21 mouse cellular contexts compared by ENCODE assay signal in genomic region chr7:92817886-92818285, GRCm38 (mm10). TPM values are rescaled to one million over a fixed set of nuclear protein-coding genes. Genes with fewer than 3 reads are reported as not detected.
DNase-seq lines count a peak whose midpoint lies in the region; ATAC-seq and TF ChIP-seq lines count a peak whose summit lies in the region.
"Had no signal": no experiment of that assay in that cellular context is flagged by ENCODE, and none has a peak within 500 bp of the region (broad histone marks: within the 10 kb centered on the region; RNA-seq: fewer than 3 reads in every experiment).

No protein-coding gene starts in this region.

- peak; percentile 23; the same call in 1 of the 2 replicates for ATAC-seq in heart, embryonic 16.5 days (replicated peaks; ENCODE audit: extremely low read depth, insufficient read depth, low FRiP score)
- peak; percentile 79 for ATAC-seq in intestine, postnatal 0 days
- no peak for ATAC-seq in hindbrain, postnatal 0 days
- ATAC-seq: forebrain, embryonic 16.5 days had no signal

- TF ChIP-seq POLR2A in spleen, adult 2 months (IDR thresholded peaks at IDR 0.05; ENCODE audit: low read depth, low read length) = no peak

- no peaks in the 10 kb centered on the region for H3K4me1 ChIP-seq in heart, embryonic 16.5 days (ENCODE audit: control insufficient read depth, insufficient read depth, low read length)
- H3K4me1 ChIP-seq in spleen, adult 2 months (ENCODE audit: control insufficient read depth, insufficient read depth, insufficient read length) = peaks cover 19% of the 10 kb centered on the region
- no peaks in the 10 kb centered on the region for H3K4me1 ChIP-seq in intestine, postnatal 0 days (replicated peaks; ENCODE audit: control insufficient read depth, insufficient read depth, low read length)
- no peaks in the 10 kb centered on the region for H3K4me1 ChIP-seq in hindbrain, postnatal 0 days (ENCODE audit: insufficient read depth, low read length)
- H3K4me1 ChIP-seq: neural tube, embryonic 12.5 days had no signal

- H3K4me3 ChIP-seq in heart, embryonic 16.5 days (ENCODE audit: low read length) = no peak overlapping the region
- no peak overlapping the region for H3K4me3 ChIP-seq in spleen, adult 2 months (ENCODE audit: extremely low read depth, insufficient read depth, insufficient read length)
- no peak overlapping the region for H3K4me3 ChIP-seq in intestine, postnatal 0 days (ENCODE audit: low read depth, low read length)
- H3K4me3 ChIP-seq in hindbrain, postnatal 0 days (ENCODE audit: low read length) = no peak overlapping the region
- H3K4me3 ChIP-seq: embryonic facial prominence, embryonic 15.5 days; hindbrain, embryonic 15.5 days; limb, embryonic 13.5 days; liver, embryonic 15.5 days; neural tube, embryonic 12.5 days had no signal

- no peaks in the 10 kb centered on the region for H3K9me3 ChIP-seq in heart, embryonic 16.5 days (replicated peaks; ENCODE audit: control insufficient read depth, low read length)
- H3K9me3 ChIP-seq in intestine, postnatal 0 days (ENCODE audit: control insufficient read depth) = no peaks in the 10 kb centered on the region
- H3K9me3 ChIP-seq in hindbrain, postnatal 0 days (ENCODE audit: low read length) = no peaks in the 10 kb centered on the region
- H3K9me3 ChIP-seq: embryonic facial prominence, embryonic 15.5 days; hindbrain, embryonic 15.5 days; limb, embryonic 13.5 days; liver, embryonic 15.5 days; neural tube, embryonic 12.5 days had no signal

- WGBS in heart, embryonic 16.5 days = 37% methylated on average over 9 of the region's 9 CpGs
- WGBS in spleen, adult 2 months = 63% methylated on average over 9 of the region's 9 CpGs
- WGBS in intestine, postnatal 0 days = 47% methylated on average over 9 of the region's 9 CpGs
- 87% methylated on average over 9 of the region's 9 CpGs for WGBS in hindbrain, postnatal 0 days

- intact Hi-C loops in heart, postnatal 36 days (cut with DNase I) = no loop called here

- H3K4me2 ChIP-seq in heart, embryonic 16.5 days (ENCODE audit: low read depth, low read length) = no peak overlapping the region
- no peak overlapping the region for H3K4me2 ChIP-seq in intestine, postnatal 0 days (replicated peaks; ENCODE audit: low read depth)
- no peak overlapping the region for H3K4me2 ChIP-seq in hindbrain, postnatal 0 days (ENCODE audit: low read depth, low read length)
- H3K4me2 ChIP-seq: embryonic facial prominence, embryonic 15.5 days; hindbrain, embryonic 15.5 days; limb, embryonic 13.5 days; liver, embryonic 15.5 days; neural tube, embryonic 12.5 days had no signal

- H3K9ac ChIP-seq in heart, embryonic 16.5 days (ENCODE audit: low read length) = no peak overlapping the region
- H3K9ac ChIP-seq in intestine, postnatal 0 days (ENCODE audit: low read depth, low read length) = no peak overlapping the region
- no peak overlapping the region for H3K9ac ChIP-seq in hindbrain, postnatal 0 days (replicated peaks; ENCODE audit: low read length)
- H3K9ac ChIP-seq: embryonic facial prominence, embryonic 15.5 days; hindbrain, embryonic 15.5 days; limb, embryonic 13.5 days; liver, embryonic 15.5 days; neural tube, embryonic 12.5 days had no signal

- H3K36me3 ChIP-seq in heart, embryonic 16.5 days (ENCODE audit: control insufficient read depth, insufficient read depth) = no peaks in the 10 kb centered on the region
- no peaks in the 10 kb centered on the region for H3K36me3 ChIP-seq in spleen, adult 2 months (ENCODE audit: control insufficient read depth, insufficient read depth, low read length)
- no peaks in the 10 kb centered on the region for H3K36me3 ChIP-seq in intestine, postnatal 0 days (ENCODE audit: control insufficient read depth, insufficient read depth)
- no peaks in the 10 kb centered on the region for H3K36me3 ChIP-seq in hindbrain, postnatal 0 days (ENCODE audit: insufficient read depth, low read length)
- H3K36me3 ChIP-seq: embryonic facial prominence, embryonic 15.5 days; hindbrain, embryonic 15.5 days; limb, embryonic 13.5 days; liver, embryonic 15.5 days; neural tube, embryonic 12.5 days had no signal

- H3K27me3 ChIP-seq in heart, embryonic 16.5 days (ENCODE audit: control insufficient read depth, insufficient read depth, low read length) = no peaks in the 10 kb centered on the region
- H3K27me3 ChIP-seq in spleen, adult 2 months (ENCODE audit: control insufficient read depth, insufficient read depth, low read length) = no peaks in the 10 kb centered on the region
- no peaks in the 10 kb centered on the region for H3K27me3 ChIP-seq in intestine, postnatal 0 days (replicated peaks; ENCODE audit: control insufficient read depth, insufficient read depth, low read length)
- no peaks in the 10 kb centered on the region for H3K27me3 ChIP-seq in hindbrain, postnatal 0 days (ENCODE audit: insufficient read depth, low read length)
- H3K27me3 ChIP-seq: embryonic facial prominence, embryonic 15.5 days; hindbrain, embryonic 15.5 days; limb, embryonic 13.5 days; liver, embryonic 15.5 days; neural tube, embryonic 12.5 days had no signal

- no peak for TF ChIP-seq CTCF in spleen, adult 2 months (IDR thresholded peaks at IDR 0.05; ENCODE audit: extremely low read depth, insufficient read depth, insufficient read length, insufficient replicate concordance)
- TF ChIP-seq CTCF in intestine, postnatal 0 days (IDR thresholded peaks at IDR 0.05; ENCODE audit: low read depth) = no peak
- no peak for TF ChIP-seq CTCF in hindbrain, postnatal 0 days (IDR thresholded peaks at IDR 0.05; ENCODE audit: low read depth)

- H3K27ac ChIP-seq in heart, embryonic 16.5 days (ENCODE audit: low read length) = no peak overlapping the region
- H3K27ac ChIP-seq in spleen, adult 2 months (ENCODE audit: insufficient read depth, low read length) = peak overlapping the region; percentile 31
- peak overlapping the region; percentile 78 for H3K27ac ChIP-seq in intestine, postnatal 0 days (ENCODE audit: low read depth, low read length)
- H3K27ac ChIP-seq in hindbrain, postnatal 0 days = no peak overlapping the region
- H3K27ac ChIP-seq: embryonic facial prominence, embryonic 15.5 days; hindbrain, embryonic 15.5 days; limb, embryonic 13.5 days; liver, embryonic 15.5 days; neural tube, embryonic 12.5 days had no signal

- DNase-seq in heart, postnatal 36 days = no peak
- peak; percentile 15 to 31 for DNase-seq in spleen, adult 2 months (ENCODE audit: low read depth in 1 of 2, low spot score in 2 of 2)
- no peak for DNase-seq in spleen, postnatal 4 days (ENCODE audit: low spot score in 2 of 2)
- no peak for DNase-seq in thymus, adult 18-20 months
- DNase-seq in hindbrain, postnatal 0 days (ENCODE audit: low spot score) = no peak
- DNase-seq: adrenal gland, postnatal 36 days; cerebellum, adult 9-10 months; kidney, adult 11 months; kidney, postnatal 4 days; lung, postnatal 4 days; midbrain, embryonic 14.5 days; right cerebral cortex, postnatal 14 days; thymus, postnatal 14 days had no signal

RNA-seq across cellular contexts. Expression of gene Ddias, which starts 56.2 kb away (rescaled TPM):
- 8.4 and 9.0 TPM in 2 replicates for polyA plus RNA-seq in heart, embryonic 16.5 days (2015; fragmentation: Nextera tagmentation; extraction: Ambion mirVana)
- 1 to 10 TPM in 1 of 2 experiments, under 1 TPM in 1; 0.46 to 1.1 TPM for total RNA-seq in heart, postnatal 36 days (2021)
- 0.09 and 0.28 TPM in 2 replicates for polyA plus RNA-seq in spleen, adult 2 months (2012; rRNA removed)
- 2.6 and 2.8 TPM in 2 replicates for polyA plus RNA-seq in intestine, postnatal 0 days (2015; fragmentation: Nextera tagmentation; extraction: Ambion mirVana)
- 1.4 and 1.8 TPM in 2 replicates for total RNA-seq in hindbrain, postnatal 0 days (2014; rRNA removed)
- 3.5 and 3.8 TPM in 2 replicates for polyA plus RNA-seq in hindbrain, postnatal 0 days (2015; fragmentation: Nextera tagmentation; extraction: Ambion mirVana)

RNA-seq across cellular contexts. Expression of gene Prcp, which starts 56.4 kb away (rescaled TPM):
- polyA plus RNA-seq in heart, embryonic 16.5 days (2015; fragmentation: Nextera tagmentation; extraction: Ambion mirVana) = 19.2 and 20.9 TPM in 2 replicates
- 10 to 100 TPM; 13.6 to 19.3 TPM for total RNA-seq in heart, postnatal 36 days (2021)
- 26.8 and 30.3 TPM in 2 replicates for polyA plus RNA-seq in spleen, adult 2 months (2012; rRNA removed)
- 25.4 and 26.9 TPM in 2 replicates for polyA plus RNA-seq in intestine, postnatal 0 days (2015; fragmentation: Nextera tagmentation; extraction: Ambion mirVana)
- 19.2 and 23.2 TPM in 2 replicates for total RNA-seq in hindbrain, postnatal 0 days (2014; rRNA removed)
- polyA plus RNA-seq in hindbrain, postnatal 0 days (2015; fragmentation: Nextera tagmentation; extraction: Ambion mirVana) = 13.3 and 14.3 TPM in 2 replicates

Comparison
In these comparisons a context has a peak if more than half of its experiments do, and no peak if none do; other contexts are left out.
1. DNase-seq: peak in spleen, adult 2 months (2 of 2); none in heart, postnatal 36 days (0 of 2), spleen, postnatal 4 days (0 of 2), thymus, adult 18-20 months (0 of 2) and hindbrain, postnatal 0 days (single experiment).
2. H3K27ac ChIP-seq: peak in spleen, adult 2 months (single experiment) and intestine, postnatal 0 days (single experiment); none in heart, embryonic 16.5 days (single experiment) and hindbrain, postnatal 0 days (single experiment).